Mouse (Mus musculus) bone marrow, adult 2 months (tissue): ENCODE results near the gene Carf. TPM values are rescaled to one million over a fixed set of nuclear protein-coding genes. Genes with fewer than 3 reads are reported as not detected.

Experiments
- H3K27ac ChIP-seq: fragments of 200-500 bp; 2 replicates; pipeline ENCODE4 v1.5.1; 2012; ENCODE audit warnings: low read depth, mild to moderate bottlenecking, control low read depth, inconsistent platforms, low read length; ENCODE audit not compliant: control insufficient read depth, poor library complexity, insufficient read depth
- H3K4me1 ChIP-seq: fragments of 200-500 bp; 2 replicates; pipeline ENCODE4 v1.6.1; 2011; ENCODE audit warnings: low read length; ENCODE audit not compliant: control insufficient read depth, insufficient read depth
- H3K4me3 ChIP-seq: fragments of 200-500 bp; replicated peaks from 2 replicates; pipeline ENCODE3; 2011; ENCODE audit warnings: mild to moderate bottlenecking, low read depth, low read length, control low read depth; ENCODE audit not compliant: control insufficient read depth
- CTCF ChIP-seq: fragments of 200-500 bp; IDR thresholded peaks from 2 replicates; pipeline ENCODE4 v1.5.1; 2011; ENCODE audit warnings: low read length, control low read depth; ENCODE audit not compliant: control insufficient read depth, insufficient read depth
- POLR2A ChIP-seq: fragments of 200-500 bp; IDR thresholded peaks from 2 replicates; pipeline ENCODE4 v1.6.1; 2011; ENCODE audit warnings: low read depth, mild to moderate bottlenecking, control low read depth, low read length, borderline replicate concordance; ENCODE audit not compliant: control insufficient read depth
- WGBS: fragments of 180-500 bp; shearing (Covaris S2); methylation state at CpG from one replicate; pipeline ENCODE4 v1.1.7; 2018; 5-methylcytosine and 5-hydroxymethylcytosine counted together
- polyA plus RNA-seq: library from polyadenylated mRNA; stranded (reverse); fragments of >200 nt; gene quantifications from 2 replicates; pipeline ENCODE4 v1.2.4, GENCODE M21; 2011; ENCODE audit warnings: low replicate concordance; ENCODE audit not compliant: missing spikeins, insufficient read depth, insufficient read length

Gene Carf
- polyA plus RNA-seq, 1 experiment, result 1.5 TPM

- Histone ChIP-seq H3K27ac (no peak overlapping the region), H3K4me3 (no peak overlapping the region), H3K4me1 (no peaks in the 10 kb centered on the region)
- WGBS, result 84% methylated on average over 3 of the region's 3 CpGs
- TF ChIP-seq POLR2A (no peak), CTCF (no peak)
These were observed 98.8 kb downstream of the Carf start for GRCm38 (mm10) chr1:60196813-60197212.

- WGBS, result 83% methylated on average over 4 of the region's 4 CpGs
- no peak overlapping the region for H3K4me3 ChIP-seq
- TF ChIP-seq CTCF (no peak), POLR2A (no peak)
- H3K4me1 ChIP-seq, result no peaks in the 10 kb centered on the region
- H3K27ac ChIP-seq, result no peak overlapping the region
These were observed 101.0 kb downstream of the Carf start for GRCm38 (mm10) chr1:60199006-60199405.

Other genes with a start within 250 kb of the Carf start
- 7.5 and 12.0 TPM in 2 replicates for gene Fam117b, start 185.2 kb upstream of the Carf start, polyA plus RNA-seq
- not detected in 2 replicates for gene Ica1l, start 55.1 kb upstream of the Carf start, polyA plus RNA-seq
- 13.7 and 23.6 TPM in 2 replicates for gene Wdr12, start 398 bp downstream of the Carf start, polyA plus RNA-seq
- 2.6 and 5.9 TPM in 2 replicates for gene Nbeal1, start 82.4 kb downstream of the Carf start, polyA plus RNA-seq
- 1.8 and 4.9 TPM in 2 replicates for gene Cyp20a1, start 245.1 kb downstream of the Carf start, polyA plus RNA-seq